ENCODE assay signal across 8 mouse cellular contexts in the genomic region with DNA sequence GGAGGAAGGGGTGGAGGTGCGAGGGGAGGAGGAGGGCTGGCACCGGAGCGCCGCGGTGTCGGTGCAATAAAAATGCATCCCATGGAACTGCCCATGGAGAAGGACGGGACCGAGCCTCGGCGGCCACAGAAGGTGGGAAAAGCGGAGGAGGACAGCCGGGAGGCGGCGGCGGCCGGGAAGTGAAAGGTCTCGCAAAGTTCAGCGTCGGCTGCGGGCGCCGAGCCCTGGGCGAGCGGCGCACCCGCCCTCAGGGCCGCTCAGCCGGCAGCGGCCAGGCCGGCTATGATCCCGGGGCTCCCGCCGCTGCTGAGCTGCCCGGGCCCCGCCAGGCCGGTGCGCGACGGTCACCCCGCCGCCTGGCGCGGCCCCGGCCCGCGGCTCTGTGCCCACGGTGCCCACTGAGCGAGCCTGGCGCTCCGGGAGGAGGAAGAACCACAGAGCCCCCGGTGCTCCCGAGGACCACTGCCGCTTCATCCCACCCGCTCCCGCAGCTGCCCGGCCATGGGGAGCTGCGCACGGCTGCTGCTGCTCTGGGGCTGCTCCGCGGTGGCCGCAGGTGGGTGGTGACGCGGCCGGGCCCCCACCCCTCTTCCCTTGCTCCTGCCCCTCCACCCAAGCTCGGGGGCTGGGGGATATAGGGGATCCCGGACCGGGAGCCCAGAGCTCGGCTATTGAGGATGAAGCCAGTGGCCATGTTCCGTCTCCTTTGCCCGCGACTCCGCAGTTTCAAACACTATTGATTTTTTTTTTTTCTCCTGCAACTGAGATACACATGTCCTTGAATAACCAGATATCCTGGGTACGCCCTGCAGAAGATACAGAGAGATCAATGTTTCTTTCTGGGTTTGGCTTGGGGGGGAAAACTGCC. TPM values are rescaled to one million over a fixed set of nuclear protein-coding genes. Genes with fewer than 3 reads are reported as not detected.
DNase-seq lines count a peak whose midpoint lies in the region; ATAC-seq and TF ChIP-seq lines count a peak whose summit lies in the region.

No protein-coding gene starts in this region.

- DNase-seq in spleen, postnatal 10 days (ENCODE audit: low spot score in 2 of 2): peak; percentile 47 to 58
- DNase-seq in spleen, postnatal 36 days (ENCODE audit: low spot score in 2 of 2): no peak
- DNase-seq in cerebellum, postnatal 10 days: peak; percentile 81 to 86
- DNase-seq in gastrocnemius, adult 18-20 months (ENCODE audit: low spot score): peak; percentile 19
- DNase-seq in liver, adult 2 months (ENCODE audit: extremely low read depth, low read depth, low spot score): peak; percentile 28
- DNase-seq in midbrain, postnatal 0 days (ENCODE audit: low spot score): no peak
- peak; percentile 25 to 33 for DNase-seq in urinary bladder, postnatal 36 days (ENCODE audit: low spot score in 2 of 2)

- TF ChIP-seq POLR2A in liver, adult 2 months (IDR thresholded peaks at IDR 0.05; ENCODE audit: extremely low read depth, insufficient read depth, low read length): no peak

- peak overlapping the region; percentile 92 for H3K4me3 ChIP-seq in hindbrain, embryonic 16.5 days (ENCODE audit: low read length)
- peak overlapping the region; percentile 60 for H3K4me3 ChIP-seq in liver, adult 2 months (ENCODE audit: insufficient read depth, low read depth, low read length)
- peak overlapping the region; percentile 62 for H3K4me3 ChIP-seq in midbrain, postnatal 0 days (ENCODE audit: low read depth, low read length)

- H3K9ac ChIP-seq in hindbrain, embryonic 16.5 days (ENCODE audit: low read depth, low read length): peak overlapping the region; percentile 94
- H3K9ac ChIP-seq in liver, adult 2 months (ENCODE audit: low read depth, low read length): peak overlapping the region; percentile 83
- H3K9ac ChIP-seq in midbrain, postnatal 0 days (replicated peaks; ENCODE audit: low read length, poor library complexity, severe bottlenecking): peak overlapping the region; percentile 66

- H3K27ac ChIP-seq in hindbrain, embryonic 16.5 days (ENCODE audit: low read depth, low read length): peak overlapping the region; percentile 72
- H3K27ac ChIP-seq in liver, adult 2 months (replicated peaks; ENCODE audit: insufficient read depth, low read depth, low read length): 0 out of 2 replicates have a peak overlapping the region, but pooled peaks have one; percentile 14
- 0 out of 2 replicates have a peak overlapping the region, but pooled peaks have one; percentile 34 for H3K27ac ChIP-seq in midbrain, postnatal 0 days (ENCODE audit: low read depth, low read length)

- H3K4me2 ChIP-seq in hindbrain, embryonic 16.5 days (ENCODE audit: low read length): peak overlapping the region; percentile 92
- H3K4me2 ChIP-seq in midbrain, postnatal 0 days (ENCODE audit: low read depth, low read length, poor library complexity, severe bottlenecking): peak overlapping the region; percentile 96

- under 1% methylated on average over 55 of the region's 73 CpGs for WGBS in hindbrain, embryonic 16.5 days
- WGBS in liver, adult 2 months: under 1% methylated on average over 67 of the region's 73 CpGs
- under 1% methylated on average over 43 of the region's 73 CpGs for WGBS in midbrain, postnatal 0 days

- H3K27me3 ChIP-seq in hindbrain, embryonic 16.5 days (replicated peaks; ENCODE audit: control insufficient read depth, insufficient read depth, low read length): no peaks in the 10 kb centered on the region
- H3K27me3 ChIP-seq in liver, adult 2 months (ENCODE audit: control insufficient read depth, insufficient read depth, low read length): no peaks in the 10 kb centered on the region
- no peaks in the 10 kb centered on the region for H3K27me3 ChIP-seq in midbrain, postnatal 0 days (ENCODE audit: insufficient read depth, low read length)

- H3K79me2 ChIP-seq in liver, adult 2 months (ENCODE audit: control insufficient read depth, insufficient read depth, low read length): no peaks in the 10 kb centered on the region

- peaks cover 13% of the 10 kb centered on the region for H3K4me1 ChIP-seq in hindbrain, embryonic 16.5 days (ENCODE audit: control insufficient read depth, insufficient read depth, low read depth, low read length)
- H3K4me1 ChIP-seq in liver, adult 2 months (ENCODE audit: control insufficient read depth, insufficient read depth, low read length): no peaks in the 10 kb centered on the region
- no peaks in the 10 kb centered on the region for H3K4me1 ChIP-seq in midbrain, postnatal 0 days (ENCODE audit: insufficient read depth, low read length)

- H3K9me3 ChIP-seq in hindbrain, embryonic 16.5 days (ENCODE audit: control insufficient read depth, low read length): no peaks in the 10 kb centered on the region
- no peaks in the 10 kb centered on the region for H3K9me3 ChIP-seq in midbrain, postnatal 0 days (ENCODE audit: low read length)

- H3K36me3 ChIP-seq in hindbrain, embryonic 16.5 days (ENCODE audit: control insufficient read depth, insufficient read depth, low read length): no peaks in the 10 kb centered on the region
- no peaks in the 10 kb centered on the region for H3K36me3 ChIP-seq in liver, adult 2 months (ENCODE audit: control insufficient read depth, insufficient read depth, low read length)
- H3K36me3 ChIP-seq in midbrain, postnatal 0 days (ENCODE audit: insufficient read depth, low read length): no peaks in the 10 kb centered on the region

- ATAC-seq in hindbrain, embryonic 16.5 days: peak; percentile 67
- ATAC-seq in midbrain, postnatal 0 days (ENCODE audit: low FRiP score): peak; percentile 67

- TF ChIP-seq CTCF in liver, adult 2 months (IDR thresholded peaks at IDR 0.05; ENCODE audit: low read depth, low read length): no peak
- no peak for TF ChIP-seq CTCF in midbrain, postnatal 0 days (IDR thresholded peaks at IDR 0.05)

RNA-seq across cellular contexts. Expression of a gene that starts 0.7 kb away (rescaled TPM):
- total RNA-seq in gastrocnemius, adult 18-20 months (2021): 10 to 100 TPM in 1 of 2 experiments, 1 to 10 TPM in 1; 9.5 to 13.4 TPM
- polyA plus RNA-seq in hindbrain, embryonic 16.5 days (2015; fragmentation: Nextera tagmentation; extraction: Ambion mirVana): 0.81 and 1.4 TPM in 2 replicates
- total RNA-seq in liver, adult 2 months (2014; rRNA removed): 8.0 and 11.7 TPM in 2 replicates
- 3.1 and 4.0 TPM in 2 replicates for polyA plus RNA-seq in liver, adult 2 months (2012; rRNA removed)
- 4.6 and 5.2 TPM in 2 replicates for total RNA-seq in midbrain, postnatal 0 days (2014; rRNA removed)
- 0.50 and 0.64 TPM in 2 replicates for polyA plus RNA-seq in midbrain, postnatal 0 days (2015; fragmentation: Nextera tagmentation; extraction: Ambion mirVana)

RNA-seq across cellular contexts. Expression of a gene that starts 51.7 kb away (rescaled TPM):
- total RNA-seq in gastrocnemius, adult 18-20 months (2021): 1 to 10 TPM; 6.8 to 7.5 TPM
- 48.3 and 54.7 TPM in 2 replicates for polyA plus RNA-seq in hindbrain, embryonic 16.5 days (2015; fragmentation: Nextera tagmentation; extraction: Ambion mirVana)
- total RNA-seq in liver, adult 2 months (2014; rRNA removed): 13.5 and 14.5 TPM in 2 replicates
- 13.7 and 15.1 TPM in 2 replicates for polyA plus RNA-seq in liver, adult 2 months (2012; rRNA removed)
- 22.2 and 34.8 TPM in 2 replicates for total RNA-seq in midbrain, postnatal 0 days (2014; rRNA removed)
- 50.5 and 50.7 TPM in 2 replicates for polyA plus RNA-seq in midbrain, postnatal 0 days (2015; fragmentation: Nextera tagmentation; extraction: Ambion mirVana)

Comparison
In these comparisons a context has a peak if more than half of its experiments do, and no peak if none do; other contexts are left out.
1. DNase-seq: peak in spleen, postnatal 10 days (2 of 2), cerebellum, postnatal 10 days (2 of 2), gastrocnemius, adult 18-20 months (single experiment), liver, adult 2 months (single experiment) and urinary bladder, postnatal 36 days (2 of 2); none in spleen, postnatal 36 days (0 of 2) and midbrain, postnatal 0 days (single experiment).
2. H3K27ac ChIP-seq: peak in every context shown above with its lines; median percentile 72 in hindbrain, embryonic 16.5 days; 34 in midbrain, postnatal 0 days; 14 in liver, adult 2 months.
3. Peak in every context shown above with its lines, with median percentiles within 50 percentile points of each other: H3K4me3 ChIP-seq and H3K9ac ChIP-seq.